Mouse (Mus musculus): ENCODE results near the gene Washc1.
"Not testable (repeated sequence)": the region's sequence is repeated elsewhere in the genome, so short reads cannot be mapped to it uniquely, and the experiment has no call there.

Washc1 gene

GRCm38 (mm10) chr17:66111402-66111959, at the start of gene Washc1:
Gene Washc1, plus strand, starts transcription at chr17:66111545.
- peak; percentile 92 for DNase-seq (ENCODE audit: low read depth, low spot score)

GRCm38 (mm10) chr17:66065115-66065514, 46.2 kb upstream of the Washc1 start:
- DNase-seq (ENCODE audit: low read depth, low spot score): no peak

- DNase-seq (ENCODE audit: low read depth, low spot score): not testable (repeated sequence)
Observed at GRCm38 (mm10) chr17:66069036-66069435, 42.3 kb upstream of the Washc1 start.

GRCm38 (mm10) chr17:66073971-66074370, 37.4 kb upstream of the Washc1 start:
- no peak for DNase-seq (ENCODE audit: low read depth, low spot score)

- DNase-seq (ENCODE audit: low read depth, low spot score): no peak
Observed at GRCm38 (mm10) chr17:66075827-66076173, 35.5 kb upstream of the Washc1 start.

- peak; percentile 66 for DNase-seq (ENCODE audit: low read depth, low spot score)
Observed at GRCm38 (mm10) chr17:66076174-66076927, 35.0 kb upstream of the Washc1 start.

- DNase-seq (ENCODE audit: low read depth, low spot score): peak; percentile 97
Observed at GRCm38 (mm10) chr17:66076934-66077333, 34.4 kb upstream of the Washc1 start, which contains the start of gene Ankrd12. Gene Ankrd12, minus strand, starts transcription at chr17:66077089.

GRCm38 (mm10) chr17:66077437-66077850, 33.9 kb upstream of the Washc1 start:
- DNase-seq (ENCODE audit: low read depth, low spot score): no peak

- DNase-seq (ENCODE audit: low read depth, low spot score): peak; percentile 59
Observed at GRCm38 (mm10) chr17:66084486-66084885, 26.9 kb upstream of the Washc1 start.

GRCm38 (mm10) chr17:66085038-66085437, 26.3 kb upstream of the Washc1 start:
- DNase-seq (ENCODE audit: low read depth, low spot score): no peak

GRCm38 (mm10) chr17:66090251-66090650, 21.1 kb upstream of the Washc1 start:
- DNase-seq (ENCODE audit: low read depth, low spot score): no peak

GRCm38 (mm10) chr17:66091392-66091791, 20.0 kb upstream of the Washc1 start:
- no peak for DNase-seq (ENCODE audit: low read depth, low spot score)

GRCm38 (mm10) chr17:66092065-66092464, 19.3 kb upstream of the Washc1 start:
- DNase-seq (ENCODE audit: low read depth, low spot score): no peak

GRCm38 (mm10) chr17:66092664-66093063, 18.7 kb upstream of the Washc1 start:
- no peak for DNase-seq (ENCODE audit: low read depth, low spot score)

GRCm38 (mm10) chr17:66100566-66101379, 10.6 kb upstream of the Washc1 start:
- DNase-seq (ENCODE audit: low read depth, low spot score): peak; percentile 34

GRCm38 (mm10) chr17:66101380-66102330, 9.7 kb upstream of the Washc1 start, which contains the start of gene Ndufv2:
Gene Ndufv2, minus strand, starts transcription at chr17:66101559.
- peak; percentile 99 for DNase-seq (ENCODE audit: low read depth, low spot score)

GRCm38 (mm10) chr17:66104076-66104475, 7.3 kb upstream of the Washc1 start:
- peak; percentile 91 for DNase-seq (ENCODE audit: low read depth, low spot score)

GRCm38 (mm10) chr17:66106601-66107267, 4.6 kb upstream of the Washc1 start:
- DNase-seq (ENCODE audit: low read depth, low spot score): peak; percentile 83

GRCm38 (mm10) chr17:66107466-66107865, 3.9 kb upstream of the Washc1 start:
- DNase-seq (ENCODE audit: low read depth, low spot score): no peak

- DNase-seq (ENCODE audit: low read depth, low spot score): peak; percentile 32
Observed at GRCm38 (mm10) chr17:66108198-66108597, 3.1 kb upstream of the Washc1 start.

- DNase-seq (ENCODE audit: low read depth, low spot score): no peak
Observed at GRCm38 (mm10) chr17:66110746-66111145, 599 bp upstream of the Washc1 start.

All from ZHBTc4 (cell line).